Mouse (Mus musculus) gastrocnemius, adult 2 months (tissue): ENCODE measurements around the gene Wnt1. TPM values are rescaled to one million over a fixed set of nuclear protein-coding genes. Genes with fewer than 3 reads are reported as not detected.

Experiments used
- DNase-seq: peaks from one replicate; pipeline ENCODE4 v3.0.0; 2022
- H3K27ac ChIP-seq: fragments of 200-600 bp; 2 replicates; pipeline ENCODE4 v1.8.1; 2022; ENCODE audit warnings: mild to moderate bottlenecking
- H3K4me3 ChIP-seq: fragments of 200-600 bp; 2 replicates; pipeline ENCODE4 v1.8.1; 2022; ENCODE audit warnings: mild to moderate bottlenecking, moderate library complexity
- CTCF ChIP-seq: fragments of 200-600 bp; IDR thresholded peaks from 2 replicates; pipeline ENCODE4 v1.8.1; 2022; ENCODE audit warnings: antibody characterized with exemption, mild to moderate bottlenecking, moderate library complexity
- intact Hi-C: fragments of 180-260 bp; cut with DNase I; formaldehyde crosslinking; loops from one replicate; pipeline ENCODE4 v1.15.1; 2025
- total RNA-seq, 2 experiments: library from RNA; stranded (reverse); gene quantifications; 2 replicates each; pipeline ENCODE4 v1.2.3; 2021

Wnt1 gene
- total RNA-seq, 2 experiments from 2014 or later = 0.08 TPM; not detected in 1

GRCm38 (mm10) chr15:98837006-98837742 lies 47.5 kb downstream of the Wnt1 start:
- Histone ChIP-seq H3K4me3 (no peak overlapping the region), H3K27ac (no peak overlapping the region)
- TF ChIP-seq CTCF = no peak
- no peak for DNase-seq
- intact Hi-C loops = no loop called here

GRCm38 (mm10) chr15:98837743-98838103 lies 48.1 kb downstream of the Wnt1 start:
- Histone ChIP-seq H3K4me3 (no peak overlapping the region), H3K27ac (no peak overlapping the region)
- DNase-seq = no peak
- TF ChIP-seq CTCF = no peak
- intact Hi-C loops = no loop called here

DNA sequence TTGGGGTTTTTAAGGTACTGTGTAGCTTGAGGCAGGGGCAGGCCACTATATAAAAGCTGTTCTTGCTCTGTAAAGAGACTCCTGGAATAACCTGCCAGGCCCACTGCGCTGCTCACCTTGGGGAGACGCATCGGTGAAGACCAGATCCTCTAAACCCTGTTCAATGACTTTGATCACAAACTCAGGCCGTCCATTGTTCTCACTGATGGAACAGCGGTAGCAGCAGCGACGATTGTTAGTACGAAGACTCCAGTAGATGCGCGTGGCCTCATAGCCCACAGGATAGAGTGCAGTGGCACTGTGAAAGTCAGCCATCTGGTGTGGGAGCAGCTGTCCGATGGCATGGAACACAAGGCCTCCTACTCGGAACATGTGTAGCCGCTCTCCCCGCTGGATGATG lies 49.5 kb downstream of the Wnt1 start:
- no peak overlapping the region for H3K27ac ChIP-seq
- intact Hi-C loops = no loop called here
- no peak for DNase-seq
- H3K4me3 ChIP-seq = no peak overlapping the region
- no peak for TF ChIP-seq CTCF

GRCm38 (mm10) chr15:98839671-98840585 lies 50.3 kb downstream of the Wnt1 start:
- no peak overlapping the region for H3K27ac ChIP-seq
- intact Hi-C loops = no loop called here

More at GRCm38 (mm10) chr15:98839671-98840585, 50.3 kb downstream of the Wnt1 start:
- no peak for TF ChIP-seq CTCF
- no peak overlapping the region for H3K4me3 ChIP-seq
- no peak for DNase-seq

Other genes starting within 250 kb of the Wnt1 start
- 10 to 100 TPM; 20.4 to 20.5 TPM for gene Ccnt1, start 218.9 kb upstream of the Wnt1 start, total RNA-seq
- 1 to 10 TPM in 1 of 2 experiments, not detected in 1; 1.2 TPM for gene 4930415O20Rik, start 218.9 kb upstream of the Wnt1 start, total RNA-seq
- 10 to 100 TPM; 22.8 to 23.1 TPM for gene Adcy6, start 179.8 kb upstream of the Wnt1 start, total RNA-seq
- gene Cacnb3, start 159.0 kb upstream of the Wnt1 start, total RNA-seq = 1 to 10 TPM; 1.8 to 2.2 TPM
- 10 to 100 TPM; 66.3 to 67.4 TPM for gene Ddx23, start 127.0 kb upstream of the Wnt1 start, total RNA-seq
- 1 to 10 TPM; 1.2 to 1.5 TPM for gene Rnd1, start 112.4 kb upstream of the Wnt1 start, total RNA-seq
- not detected for gene Ccdc65, start 81.7 kb upstream of the Wnt1 start, total RNA-seq
- 1 to 10 TPM; 1.0 to 1.3 TPM for gene Fkbp11, start 61.7 kb upstream of the Wnt1 start, total RNA-seq
- gene Arf3, start 26.6 kb upstream of the Wnt1 start, total RNA-seq = 1 to 10 TPM; 8.1 to 9.4 TPM
- 1 to 10 TPM in 1 of 2 experiments, under 1 TPM in 1; 0.97 to 1.4 TPM for gene Wnt10b, start 11.7 kb upstream of the Wnt1 start, total RNA-seq
- gene Ddn, start 19.6 kb downstream of the Wnt1 start, total RNA-seq = under 1 TPM; 0.33 to 0.78 TPM
- gene Prkag1, start 41.7 kb downstream of the Wnt1 start, total RNA-seq = 10 to 100 TPM; 49.0 to 59.5 TPM
- gene Kmt2d, start 81.3 kb downstream of the Wnt1 start, total RNA-seq = 10 to 100 TPM; 53.6 to 56.3 TPM
- 1 to 10 TPM in 1 of 2 experiments, under 1 TPM in 1; 0.92 to 2.2 TPM for gene Rhebl1, start 104.7 kb downstream of the Wnt1 start, total RNA-seq
- gene Dhh, start 108.7 kb downstream of the Wnt1 start, total RNA-seq = under 1 TPM; 0.81 to 0.82 TPM
- gene Lmbr1l, start 128.4 kb downstream of the Wnt1 start, total RNA-seq = 1 to 10 TPM; 5.2 to 6.9 TPM
- gene Tuba1b, start 144.7 kb downstream of the Wnt1 start, total RNA-seq = 10 to 100 TPM; 15.8 to 33.9 TPM
- not detected for gene Gm49450, start 163.7 kb downstream of the Wnt1 start, total RNA-seq
- 10 to 100 TPM; 17.1 to 43.2 TPM for gene Tuba1a, start 163.8 kb downstream of the Wnt1 start, total RNA-seq
- 1 to 10 TPM; 7.1 to 7.7 TPM for gene Tuba1c, start 240.0 kb downstream of the Wnt1 start, total RNA-seq